ENCODE assay signal across 10 mouse cellular contexts in the genomic region with DNA sequence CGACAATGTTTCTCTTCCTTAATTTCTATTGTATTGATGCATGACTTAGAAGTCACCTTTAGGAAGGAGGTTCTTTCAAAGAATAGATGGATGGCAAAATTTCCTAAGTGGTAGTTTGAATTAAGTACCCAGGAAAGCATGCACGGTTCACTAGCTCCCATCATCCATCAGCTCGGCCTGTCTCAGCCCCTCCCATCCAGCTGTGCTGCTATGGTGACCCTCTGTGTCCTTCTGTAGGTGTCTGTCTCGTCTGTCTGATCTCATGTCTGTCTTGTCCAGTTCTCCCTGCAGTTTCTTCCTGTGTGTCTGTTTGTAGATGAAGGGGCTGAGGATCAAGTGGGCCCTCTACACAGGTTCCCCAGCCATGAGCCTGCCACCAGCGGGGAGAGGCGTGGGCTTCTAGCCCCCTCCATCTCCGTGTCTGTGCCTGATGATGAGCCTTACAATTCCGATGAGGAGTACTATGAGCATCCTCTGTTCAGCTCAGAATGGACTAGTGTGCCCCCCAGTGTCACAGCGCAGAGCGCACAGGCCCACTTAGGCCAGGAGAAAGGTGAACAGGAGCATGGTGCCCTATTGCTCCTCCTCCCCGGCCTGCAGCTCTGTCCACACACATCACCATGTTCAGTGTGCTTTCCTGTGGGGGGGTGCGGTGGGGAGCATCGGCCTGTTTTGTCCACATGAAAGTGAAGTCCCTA.
A peak's percentile ranks its signal among the peaks of the same experiment; 100 is the strongest.
DNase-seq lines count a peak whose midpoint lies in the region; ATAC-seq lines count a peak whose summit lies in the region.
"Had no signal": no experiment of that assay in that cellular context is flagged by ENCODE, and none has a peak within 500 bp of the region (broad histone marks: within the 10 kb centered on the region; RNA-seq: fewer than 3 reads in every experiment).

No protein-coding gene starts in this region.

- H3K9ac ChIP-seq in forebrain, embryonic 12.5 days = no peak overlapping the region
- no peak overlapping the region for H3K9ac ChIP-seq in midbrain, embryonic 14.5 days (replicated peaks; ENCODE audit: low read length)
- H3K9ac ChIP-seq: liver, embryonic 13.5 days had no signal

- peaks cover 54% of the 10 kb centered on the region for H3K36me3 ChIP-seq in forebrain, embryonic 12.5 days (replicated peaks)
- H3K36me3 ChIP-seq in midbrain, embryonic 14.5 days (ENCODE audit: control insufficient read depth, insufficient read depth, low read length) = peaks cover 75% of the 10 kb centered on the region
- H3K36me3 ChIP-seq: liver, embryonic 13.5 days had no signal

- ATAC-seq in cerebellum, adult (ENCODE audit: insufficient number of reproducible peaks, low FRiP score, low TSS enrichment) = peak; percentile 61
- peak; percentile 49; the same call in 1 of the 2 replicates for ATAC-seq in forebrain, embryonic 12.5 days (ENCODE audit: low FRiP score)
- ATAC-seq in midbrain, embryonic 14.5 days (ENCODE audit: low FRiP score, low TSS enrichment) = peak; percentile 64; the same call in 1 of the 2 replicates

- 70% methylated on average over 13 of the region's 13 CpGs for WGBS in forebrain, embryonic 12.5 days
- 54% methylated on average over 13 of the region's 13 CpGs for WGBS in midbrain, embryonic 14.5 days

- 0 out of 2 replicates have a peak, but pooled peaks cover 6% of the 10 kb centered on the region for H3K4me1 ChIP-seq in forebrain, embryonic 12.5 days
- H3K4me1 ChIP-seq in midbrain, embryonic 14.5 days (ENCODE audit: control insufficient read depth, insufficient read depth, low read length) = no peaks in the 10 kb centered on the region
- H3K4me1 ChIP-seq: liver, embryonic 13.5 days had no signal

- H3K4me3 ChIP-seq in forebrain, embryonic 12.5 days (replicated peaks) = no peak overlapping the region
- H3K4me3 ChIP-seq in midbrain, embryonic 14.5 days (replicated peaks; ENCODE audit: low read depth, low read length) = no peak overlapping the region
- H3K4me3 ChIP-seq: liver, embryonic 13.5 days; myocyte had no signal

- peak overlapping the region; percentile 31; the same call in 1 of the 2 replicates for H3K27ac ChIP-seq in forebrain, embryonic 12.5 days
- peak overlapping the region; percentile 28; the same call in 1 of the 2 replicates for H3K27ac ChIP-seq in midbrain, embryonic 14.5 days (replicated peaks; ENCODE audit: low read depth, low read length)
- H3K27ac ChIP-seq: liver, embryonic 13.5 days had no signal

- no peaks in the 10 kb centered on the region for H3K9me3 ChIP-seq in forebrain, embryonic 12.5 days
- H3K9me3 ChIP-seq in midbrain, embryonic 14.5 days (ENCODE audit: control insufficient read depth, low read length) = no peaks in the 10 kb centered on the region
- H3K9me3 ChIP-seq: liver, embryonic 13.5 days had no signal

- no peaks in the 10 kb centered on the region for H3K27me3 ChIP-seq in forebrain, embryonic 12.5 days
- H3K27me3 ChIP-seq in midbrain, embryonic 14.5 days (ENCODE audit: control insufficient read depth, insufficient read depth, low read length) = no peaks in the 10 kb centered on the region
- H3K27me3 ChIP-seq: liver, embryonic 13.5 days had no signal

- DNase-seq in embryo, embryonic 10 days (ENCODE audit: low spot score) = peak; percentile 28
- no peak for DNase-seq in embryo, embryonic 10.5 days (ENCODE audit: low spot score)
- peak; percentile 44 for DNase-seq in midbrain, embryonic 14.5 days
- DNase-seq in layer of hippocampus, postnatal 14 days (ENCODE audit: low spot score in 2 of 2) = no peak
- no peak for DNase-seq in heart, adult 9 months (ENCODE audit: low spot score in 2 of 2)
- no peak for DNase-seq in spleen, postnatal 4 days (ENCODE audit: low spot score in 2 of 2)
- DNase-seq: liver, embryonic 13.5 days had no signal

- H3K4me2 ChIP-seq in forebrain, embryonic 12.5 days = no peak overlapping the region
- H3K4me2 ChIP-seq in midbrain, embryonic 14.5 days (ENCODE audit: low read length) = no peak overlapping the region
- H3K4me2 ChIP-seq: liver, embryonic 13.5 days had no signal

Comparison
In these comparisons a context has a peak if more than half of its experiments do, and no peak if none do; other contexts are left out.
1. DNase-seq: peak in embryo, embryonic 10 days (single experiment) and midbrain, embryonic 14.5 days (single experiment); none in embryo, embryonic 10.5 days (single experiment), layer of hippocampus, postnatal 14 days (0 of 2), heart, adult 9 months (0 of 2) and spleen, postnatal 4 days (0 of 2).
2. Peak in every context shown above with its lines, with median percentiles within 50 percentile points of each other: ATAC-seq.